Mouse (Mus musculus) neural tube, embryonic 12.5 days (tissue): ENCODE data around the gene Gsn. TPM values are rescaled to one million over a fixed set of nuclear protein-coding genes. Genes with fewer than 3 reads are reported as not detected.

Source experiments
- ATAC-seq: fragments of 200-750 bp; cut with Nextera tagmentation; 2 replicates; pipeline ENCODE4 v1.8.0; 2017; ENCODE audit warnings: low read depth, mild to moderate bottlenecking, moderate TSS enrichment, moderate library complexity; ENCODE audit not compliant: low FRiP score
- H3K27ac ChIP-seq: fragments of 300-500 bp; sonication (generic); 2 replicates; pipeline ENCODE4 v1.5.1; 2016
- H3K27me3 ChIP-seq: fragments of 300-500 bp; sonication (generic); replicated peaks from 2 replicates; pipeline ENCODE4 v1.6.1; 2016; ENCODE audit warnings: mild to moderate bottlenecking
- H3K36me3 ChIP-seq: fragments of 300-500 bp; sonication (generic); 2 replicates; pipeline ENCODE4 v1.6.1; 2016; ENCODE audit warnings: mild to moderate bottlenecking
- H3K4me1 ChIP-seq: fragments of 300-500 bp; sonication (generic); 2 replicates; pipeline ENCODE4 v1.6.1; 2016
- H3K4me2 ChIP-seq: fragments of 300-500 bp; sonication (generic); replicated peaks from 2 replicates; pipeline ENCODE4 v1.6.1; 2016; ENCODE audit warnings: mild to moderate bottlenecking
- H3K4me3 ChIP-seq: fragments of 300-500 bp; sonication (generic); 2 replicates; pipeline ENCODE4 v1.5.1; 2016
- H3K9ac ChIP-seq: fragments of 300-500 bp; sonication (generic); 2 replicates; pipeline ENCODE4 v1.6.1; 2016; ENCODE audit warnings: mild to moderate bottlenecking
- H3K9me3 ChIP-seq: fragments of 300-500 bp; sonication (generic); 2 replicates; pipeline ENCODE4 v1.6.1; 2016; ENCODE audit warnings: mild to moderate bottlenecking
- WGBS: fragments of 180-500 bp; shearing (Covaris S2); methylation state at CpG from one replicate; pipeline ENCODE4 v1.1.7; 2016; 5-methylcytosine and 5-hydroxymethylcytosine counted together
- polyA plus RNA-seq: library from polyadenylated mRNA; unstranded; fragments of >200 nt; fragmentation: Nextera tagmentation; extraction: Ambion mirVana; gene quantifications from 2 replicates; pipeline ENCODE4 v1.2.1, GENCODE M21; 2016

Gsn gene
- polyA plus RNA-seq, 1 experiment from 2014 or later: 39.0 TPM

GRCm38 (mm10) chr2:35285209-35285608 is 29.0 kb downstream of the Gsn start:
- Histone ChIP-seq H3K9me3 (no peaks in the 10 kb centered on the region), H3K4me3 (no peak overlapping the region), H3K4me2 (no peak overlapping the region), H3K27ac (no peak overlapping the region), H3K27me3 (peaks cover 31% of the 10 kb centered on the region), H3K4me1 (peaks cover 7% of the 10 kb centered on the region), H3K9ac (no peak overlapping the region), H3K36me3 (no peaks in the 10 kb centered on the region)
- no peak for ATAC-seq
- 79% methylated on average over 5 of the region's 5 CpGs for WGBS

GRCm38 (mm10) chr2:35287017-35287620 is 30.9 kb downstream of the Gsn start:
- Histone ChIP-seq H3K27ac (no peak overlapping the region), H3K9ac (no peak overlapping the region), H3K36me3 (no peaks in the 10 kb centered on the region), H3K4me1 (peaks cover 6% of the 10 kb centered on the region), H3K4me2 (no peak overlapping the region), H3K9me3 (no peaks in the 10 kb centered on the region), H3K27me3 (peaks cover 20% of the 10 kb centered on the region), H3K4me3 (no peak overlapping the region)
- 84% methylated on average over 12 of the region's 12 CpGs for WGBS
- no peak for ATAC-seq

GRCm38 (mm10) chr2:35288758-35289635 is 32.8 kb downstream of the Gsn start:
- Histone ChIP-seq H3K4me2 (no peak overlapping the region), H3K36me3 (no peaks in the 10 kb centered on the region), H3K27me3 (peaks cover 1% of the 10 kb centered on the region; the same call in 1 of the 2 replicates), H3K27ac (no peak overlapping the region), H3K9me3 (no peaks in the 10 kb centered on the region), H3K9ac (no peak overlapping the region), H3K4me1 (no peaks in the 10 kb centered on the region), H3K4me3 (no peak overlapping the region)
- peak; percentile 48; the same call in 1 of the 2 replicates for ATAC-seq
- WGBS: 43% methylated on average over 13 of the region's 13 CpGs

GRCm38 (mm10) chr2:35291856-35292255 is 35.7 kb downstream of the Gsn start:
- 19% methylated on average over 3 of the region's 3 CpGs for WGBS
- Histone ChIP-seq H3K36me3 (no peaks in the 10 kb centered on the region), H3K27ac (no peak overlapping the region), H3K4me1 (no peaks in the 10 kb centered on the region), H3K4me3 (no peak overlapping the region), H3K4me2 (no peak overlapping the region), H3K27me3 (no peaks in the 10 kb centered on the region), H3K9ac (no peak overlapping the region), H3K9me3 (no peaks in the 10 kb centered on the region)
- no peak for ATAC-seq

GRCm38 (mm10) chr2:35292700-35293099 is 36.5 kb downstream of the Gsn start:
- H3K27ac ChIP-seq: no peak overlapping the region
- no peak overlapping the region for H3K9ac ChIP-seq
- H3K9me3 ChIP-seq: no peaks in the 10 kb centered on the region
- no peak for ATAC-seq
- no peak overlapping the region for H3K4me2 ChIP-seq
- no peaks in the 10 kb centered on the region for H3K27me3 ChIP-seq
- H3K4me1 ChIP-seq: no peaks in the 10 kb centered on the region
- no peaks in the 10 kb centered on the region for H3K36me3 ChIP-seq
- 66% methylated on average over 3 of the region's 3 CpGs for WGBS
- H3K4me3 ChIP-seq: no peak overlapping the region

GRCm38 (mm10) chr2:35293291-35293690 is 37.1 kb downstream of the Gsn start:
- H3K9me3 ChIP-seq: no peaks in the 10 kb centered on the region
- no peak overlapping the region for H3K4me2 ChIP-seq
- no peaks in the 10 kb centered on the region for H3K27me3 ChIP-seq
- H3K9ac ChIP-seq: no peak overlapping the region
- H3K27ac ChIP-seq: no peak overlapping the region
- H3K4me1 ChIP-seq: no peaks in the 10 kb centered on the region
- 91% methylated on average over 8 of the region's 8 CpGs for WGBS
- ATAC-seq: no peak
- no peak overlapping the region for H3K4me3 ChIP-seq
- H3K36me3 ChIP-seq: no peaks in the 10 kb centered on the region

- WGBS: 29% methylated on average over 15 of the region's 15 CpGs
- Histone ChIP-seq H3K36me3 (no peaks in the 10 kb centered on the region), H3K27ac (no peak overlapping the region)
These were observed 41.6 kb downstream of the Gsn start for GRCm38 (mm10) chr2:35297703-35298332.

GRCm38 (mm10) chr2:35299437-35299836 is 43.3 kb downstream of the Gsn start:
- 87% methylated on average over 2 of the region's 2 CpGs for WGBS
- H3K4me2 ChIP-seq: no peak overlapping the region
- no peak for ATAC-seq

More at GRCm38 (mm10) chr2:35297703-35298332, 41.6 kb downstream of the Gsn start:
- H3K9me3 ChIP-seq: no peaks in the 10 kb centered on the region
- H3K4me1 ChIP-seq: no peaks in the 10 kb centered on the region
- H3K4me3 ChIP-seq: no peak overlapping the region
- ATAC-seq: peak; percentile 63
- H3K27me3 ChIP-seq: no peaks in the 10 kb centered on the region
- no peak overlapping the region for H3K9ac ChIP-seq
- H3K4me2 ChIP-seq: no peak overlapping the region

GRCm38 (mm10) chr2:35302049-35302885 is 46.1 kb downstream of the Gsn start:
- ATAC-seq: no peak
- Histone ChIP-seq H3K4me2 (no peak overlapping the region), H3K27ac (no peak overlapping the region), H3K4me3 (no peak overlapping the region), H3K36me3 (no peaks in the 10 kb centered on the region), H3K27me3 (no peaks in the 10 kb centered on the region), H3K4me1 (no peaks in the 10 kb centered on the region; the same call in 1 of the 2 replicates), H3K9ac (no peak overlapping the region), H3K9me3 (no peaks in the 10 kb centered on the region)
- WGBS: 84% methylated on average over 13 of the region's 13 CpGs

More at GRCm38 (mm10) chr2:35299437-35299836, 43.3 kb downstream of the Gsn start:
- Histone ChIP-seq H3K9me3 (no peaks in the 10 kb centered on the region), H3K4me1 (no peaks in the 10 kb centered on the region), H3K36me3 (no peaks in the 10 kb centered on the region), H3K27ac (no peak overlapping the region), H3K9ac (no peak overlapping the region), H3K27me3 (no peaks in the 10 kb centered on the region), H3K4me3 (no peak overlapping the region)

GRCm38 (mm10) chr2:35308166-35308565 is 52.0 kb downstream of the Gsn start:
- Histone ChIP-seq H3K4me2 (no peak overlapping the region), H3K9ac (no peak overlapping the region)
- WGBS: 74% methylated on average over 1 of the region's 1 CpGs

GRCm38 (mm10) chr2:35309906-35310493 is 53.8 kb downstream of the Gsn start:
- Histone ChIP-seq H3K27me3 (no peaks in the 10 kb centered on the region), H3K36me3 (no peaks in the 10 kb centered on the region), H3K4me3 (no peak overlapping the region), H3K9ac (no peak overlapping the region), H3K4me1 (no peaks in the 10 kb centered on the region), H3K9me3 (no peaks in the 10 kb centered on the region), H3K4me2 (no peak overlapping the region), H3K27ac (no peak overlapping the region)
- ATAC-seq: no peak
- WGBS: 87% methylated on average over 4 of the region's 4 CpGs

More at GRCm38 (mm10) chr2:35308166-35308565, 52.0 kb downstream of the Gsn start:
- no peaks in the 10 kb centered on the region; the same call in 1 of the 2 replicates for H3K4me1 ChIP-seq
- H3K4me3 ChIP-seq: no peak overlapping the region
- no peaks in the 10 kb centered on the region for H3K36me3 ChIP-seq
- H3K9me3 ChIP-seq: no peaks in the 10 kb centered on the region
- no peak overlapping the region for H3K27ac ChIP-seq
- H3K27me3 ChIP-seq: no peaks in the 10 kb centered on the region
- no peak for ATAC-seq
